Mouse (Mus musculus) c-Kit-positive CD71-positive TER-119-positive erythroid progenitor cells, embryonic 14.5 days (primary cell): ENCODE measurements at regions not wholly inside any gene's neighbourhood (a gene's known extent, or its start where the extent isn't known, plus 50 kb on each side); places are given as distances from the start of the nearest gene placed in this dataset.

Experiments used
- DNase-seq: peaks from one replicate; pipeline ENCODE4 v3.0.0-alpha.2; 2013; ENCODE audit warnings: low spot score

DNA sequence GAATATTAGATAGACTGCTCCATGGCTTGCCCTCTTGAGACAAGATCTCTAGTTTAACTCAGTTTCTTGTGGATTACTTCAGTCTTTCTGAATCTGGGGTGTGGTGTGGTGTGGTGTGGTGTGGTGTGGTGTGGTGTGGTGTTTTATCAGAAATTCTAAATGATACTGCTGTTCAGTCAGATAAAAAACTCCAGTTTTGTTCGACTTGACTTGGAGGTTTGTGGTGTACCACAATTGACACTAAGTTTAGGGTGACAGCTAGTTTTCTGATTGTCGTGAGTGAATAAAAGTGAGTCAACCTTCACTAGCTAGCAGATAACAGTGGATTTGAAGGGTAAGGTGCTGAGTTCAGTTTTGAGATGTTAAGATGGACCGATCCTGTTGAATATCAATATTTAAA, 89.5 kb upstream of the Cdkn2b start:
- DNase-seq = no peak

DNA sequence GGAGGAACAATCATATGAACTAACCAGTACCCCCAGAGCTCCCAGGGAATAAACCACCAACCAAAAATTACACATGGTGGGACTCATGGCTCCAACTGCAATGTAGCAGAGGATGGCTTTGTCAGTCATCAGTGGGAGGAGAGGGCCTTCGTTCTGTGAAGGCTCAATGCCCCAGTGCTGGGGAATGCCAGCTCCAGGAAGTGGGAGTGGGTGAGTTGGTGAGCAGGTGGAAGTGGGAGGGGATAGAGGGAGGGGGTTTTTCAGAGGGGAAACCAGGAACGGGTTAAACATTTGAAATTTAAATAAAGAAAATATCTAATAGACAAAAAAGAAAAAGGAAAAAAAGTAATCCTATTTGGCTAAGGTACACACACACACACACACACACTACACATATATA, 88.4 kb upstream of the Cdkn2b start:
- no peak for DNase-seq

DNA sequence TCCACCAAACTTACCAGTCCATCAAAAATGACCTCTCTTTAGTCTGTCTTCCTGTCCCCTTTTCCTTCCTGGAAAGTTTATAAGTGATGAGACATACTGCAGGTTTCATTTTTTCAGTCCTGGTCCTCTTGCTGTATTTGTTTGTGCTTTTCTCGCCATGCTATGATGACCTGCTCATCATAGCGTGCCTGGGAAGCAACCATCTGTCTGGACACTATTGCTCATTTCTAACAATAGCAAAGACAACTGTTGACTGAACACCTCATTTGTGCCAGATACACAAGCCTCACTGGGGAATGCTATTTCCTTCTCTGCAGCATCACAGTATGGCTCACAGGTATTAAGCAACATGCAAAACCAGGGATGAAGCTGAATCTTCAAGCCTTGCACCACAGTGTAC, 85.2 kb upstream of the Cdkn2b start:
- DNase-seq = no peak

DNA sequence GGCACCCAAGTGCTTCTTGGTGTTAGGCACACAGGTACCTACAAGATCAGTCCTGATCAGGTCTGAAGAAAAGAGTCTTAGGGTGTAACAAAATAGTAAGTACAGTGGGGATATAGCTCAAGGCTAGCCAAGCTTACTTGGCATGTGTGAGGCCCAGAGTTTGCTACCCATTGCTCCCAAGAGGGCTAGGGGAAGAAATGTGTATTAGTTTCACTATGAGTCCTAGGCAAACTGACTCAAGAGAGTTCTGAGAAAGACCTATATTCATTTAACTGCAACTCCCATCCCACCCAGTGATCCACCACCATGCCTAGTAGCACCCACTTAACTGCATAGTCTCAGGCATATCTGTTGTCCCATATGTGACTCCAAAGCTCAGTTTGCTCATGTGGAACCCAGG, 84.5 kb upstream of the Cdkn2b start:
- no peak for DNase-seq

DNA sequence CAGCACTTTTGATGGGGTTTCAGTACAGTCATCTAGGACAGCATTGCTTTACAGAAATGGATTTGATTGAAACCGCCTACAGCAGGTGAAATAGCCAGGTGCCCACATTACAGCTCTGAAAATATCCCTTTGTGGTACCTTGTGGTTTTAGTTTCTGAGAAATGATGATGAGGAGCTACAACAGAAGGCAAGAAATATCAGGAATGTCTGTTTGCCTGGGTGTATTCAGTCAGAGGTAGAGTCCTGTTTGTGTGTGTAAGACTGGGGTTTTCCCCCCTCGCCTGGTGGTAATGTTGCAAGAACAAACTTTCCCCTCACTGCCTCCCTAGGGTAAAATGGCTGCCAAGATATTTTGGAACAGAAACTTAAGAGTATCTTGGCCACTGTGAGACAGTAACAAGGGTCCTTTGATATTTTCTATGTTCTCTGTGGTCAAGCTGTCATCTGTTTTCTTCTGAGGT, 82.4 kb upstream of the Cdkn2b start:
- no peak for DNase-seq

DNA sequence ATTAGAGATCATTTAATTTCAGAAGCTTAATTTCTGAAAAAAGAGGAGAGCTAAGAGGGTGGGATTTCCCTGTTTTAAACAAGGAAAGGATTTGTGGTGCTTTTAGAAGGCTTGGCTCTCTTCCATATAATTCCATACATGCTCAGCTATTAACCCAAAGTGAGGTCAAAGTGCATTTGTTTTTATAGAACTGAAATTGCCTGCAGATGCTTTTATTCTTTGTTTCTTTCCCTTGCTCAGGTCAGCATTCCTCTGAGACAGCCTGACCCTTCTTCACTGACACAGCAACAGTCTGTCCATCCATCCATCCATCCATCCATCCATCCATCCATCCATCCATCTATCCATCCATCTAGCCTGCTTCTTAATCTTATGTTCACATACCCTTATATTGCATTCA, 82.0 kb upstream of the Cdkn2b start:
- no peak for DNase-seq

DNA sequence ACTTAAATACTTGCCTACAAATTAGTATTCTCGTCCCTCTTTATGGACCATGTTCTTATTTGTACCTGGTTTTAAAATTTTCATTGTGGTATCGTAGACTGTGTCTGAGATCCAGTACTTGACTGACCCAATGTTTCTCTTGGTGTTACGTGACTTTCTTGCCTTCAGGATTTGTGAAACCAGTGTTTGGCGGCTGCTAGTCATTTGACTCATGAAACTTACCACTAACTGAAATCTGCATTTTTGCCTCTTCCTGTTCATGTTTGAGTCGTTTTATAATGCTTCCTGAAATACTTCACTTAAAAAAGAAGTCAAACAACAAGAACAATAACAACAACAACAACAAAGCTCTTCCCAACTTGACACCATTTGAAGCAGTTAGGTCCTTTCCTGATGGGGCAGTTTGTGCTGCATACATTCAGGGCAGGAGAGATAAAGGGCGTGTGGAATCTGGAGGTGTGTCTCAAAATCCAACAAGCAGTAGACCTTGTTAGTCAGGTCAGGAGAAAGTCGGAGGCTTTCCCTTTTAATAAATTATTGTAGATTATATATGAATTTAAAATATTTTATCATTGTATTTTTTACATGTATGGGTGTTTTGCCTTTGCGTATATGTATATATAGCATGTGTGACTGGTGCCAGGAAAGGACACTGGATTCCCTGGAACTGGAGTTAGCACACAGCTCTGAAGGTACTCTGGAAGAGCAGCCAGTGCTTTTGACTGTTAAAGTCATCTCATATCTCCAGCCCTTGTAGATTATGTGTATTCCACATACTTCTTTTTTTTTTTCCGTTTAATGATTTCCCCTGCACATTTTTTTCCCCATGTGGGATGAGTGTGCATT, 80.8 kb upstream of the Cdkn2b start:
- DNase-seq = no peak

DNA sequence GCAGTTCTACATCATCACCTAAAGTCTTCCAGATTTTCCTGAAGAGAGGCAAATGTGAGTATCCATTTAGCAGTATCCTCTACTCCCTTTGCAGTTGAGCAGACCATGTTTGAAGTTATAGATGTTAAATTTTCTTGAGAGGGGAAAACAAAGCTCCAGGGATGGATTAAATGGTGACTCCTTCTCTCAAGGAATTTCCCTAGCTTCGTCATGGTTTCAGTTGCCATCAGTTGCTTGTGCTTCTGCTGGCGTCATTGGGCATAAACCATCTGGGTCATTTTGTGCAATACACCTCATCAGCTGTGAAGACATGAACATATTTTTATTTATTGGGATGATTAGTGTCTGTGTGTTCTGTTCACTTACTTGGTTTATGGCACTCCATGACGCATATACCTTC, 72.7 kb upstream of the Cdkn2b start:
- no peak for DNase-seq

DNA sequence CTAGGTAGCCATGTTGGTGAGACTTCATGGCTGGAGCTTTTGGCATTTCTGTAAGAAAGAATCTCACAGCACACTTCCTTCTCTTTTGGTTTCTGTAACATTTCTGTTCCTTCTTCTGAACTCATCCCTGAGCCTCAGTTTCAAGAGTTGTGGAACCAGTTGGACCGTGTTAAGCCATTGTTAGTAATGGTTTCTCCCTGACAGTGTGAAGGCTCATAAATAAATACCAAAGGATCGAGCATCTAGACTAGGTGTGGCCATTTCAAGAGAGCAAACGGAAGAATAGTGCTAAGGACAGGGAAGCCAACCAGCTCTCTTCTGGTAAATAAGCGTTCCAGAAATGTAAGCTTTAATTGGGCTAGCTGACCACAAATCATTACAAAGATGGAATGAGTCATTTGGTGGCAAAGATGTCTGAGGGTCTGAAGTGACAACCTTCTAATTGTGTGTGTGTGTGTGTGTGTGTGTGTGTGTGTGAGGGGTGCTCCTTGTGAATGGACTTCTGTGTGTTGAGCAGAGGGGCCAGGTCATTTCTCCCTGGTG, 71.7 kb upstream of the Cdkn2b start:
- DNase-seq = no peak

DNA sequence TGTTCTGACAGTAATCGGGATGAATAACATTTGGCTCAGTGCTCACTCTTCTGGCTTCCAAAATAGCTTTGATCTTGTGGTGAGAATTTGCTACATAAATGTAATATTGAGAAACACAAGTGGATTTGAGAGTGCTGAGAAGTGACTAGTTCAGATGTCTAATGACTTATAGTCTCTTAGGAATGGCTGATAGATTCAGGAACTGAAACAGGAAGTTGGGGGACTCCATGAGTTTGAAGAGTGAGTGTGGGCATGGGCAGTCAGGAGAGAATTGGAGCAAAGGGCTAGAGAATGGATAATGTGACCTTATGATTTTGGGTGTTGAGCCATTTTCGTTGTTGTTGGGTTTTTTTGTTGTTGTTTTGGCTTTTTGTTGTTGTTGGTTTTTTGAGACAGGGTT, 70.9 kb upstream of the Cdkn2b start:
- no peak for DNase-seq

DNA sequence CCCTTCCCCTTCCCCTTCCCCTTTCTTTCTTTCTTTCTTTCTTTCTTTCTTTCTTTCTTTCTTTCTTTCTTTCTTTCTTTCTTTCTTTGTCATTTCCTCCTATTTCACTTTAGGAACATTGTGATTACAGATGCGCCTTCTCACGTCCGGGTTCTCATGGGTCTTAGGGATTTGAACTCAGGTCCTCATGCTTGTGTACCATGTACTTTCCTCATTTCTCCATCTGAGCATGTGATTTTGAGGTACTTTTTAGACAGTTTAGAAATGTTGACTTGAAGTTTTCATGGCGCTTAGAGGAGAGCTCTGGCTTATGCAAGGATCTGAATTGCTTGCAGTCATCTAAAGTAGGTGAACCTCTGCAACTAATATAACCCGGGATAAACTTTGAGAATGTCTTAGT, 70.2 kb upstream of the Cdkn2b start:
- DNase-seq = no peak

DNA sequence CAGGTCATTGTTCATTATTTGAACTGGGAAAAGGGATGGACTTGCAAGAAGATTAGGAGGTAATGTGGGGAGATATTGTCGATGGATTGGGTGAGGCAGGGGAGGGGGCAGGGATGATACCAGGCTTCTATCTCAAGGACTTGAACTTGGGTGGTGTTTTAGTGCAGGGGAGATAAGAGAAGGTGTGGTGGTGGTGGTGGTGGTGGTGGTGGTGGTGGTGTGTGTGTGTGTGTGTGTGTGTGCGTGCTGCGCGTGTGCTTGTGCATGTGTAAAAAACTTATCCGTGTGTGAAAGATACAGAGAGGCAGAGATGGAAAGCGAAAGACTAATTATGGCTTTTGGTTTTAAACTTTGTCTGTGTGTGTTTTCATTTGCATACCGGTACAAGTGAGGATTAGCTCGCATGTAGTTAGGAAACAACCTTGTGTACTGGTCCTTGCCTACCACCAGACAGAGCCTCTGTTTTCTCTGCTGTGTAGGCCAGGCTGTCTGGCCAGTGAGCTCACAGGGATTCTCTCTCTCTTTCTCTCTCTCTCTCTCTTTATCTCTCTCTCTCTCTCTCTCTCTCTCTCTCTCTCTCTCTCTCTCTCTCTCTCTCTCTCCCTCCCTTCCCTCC, 69.6 kb upstream of the Cdkn2b start:
- DNase-seq = no peak

DNA sequence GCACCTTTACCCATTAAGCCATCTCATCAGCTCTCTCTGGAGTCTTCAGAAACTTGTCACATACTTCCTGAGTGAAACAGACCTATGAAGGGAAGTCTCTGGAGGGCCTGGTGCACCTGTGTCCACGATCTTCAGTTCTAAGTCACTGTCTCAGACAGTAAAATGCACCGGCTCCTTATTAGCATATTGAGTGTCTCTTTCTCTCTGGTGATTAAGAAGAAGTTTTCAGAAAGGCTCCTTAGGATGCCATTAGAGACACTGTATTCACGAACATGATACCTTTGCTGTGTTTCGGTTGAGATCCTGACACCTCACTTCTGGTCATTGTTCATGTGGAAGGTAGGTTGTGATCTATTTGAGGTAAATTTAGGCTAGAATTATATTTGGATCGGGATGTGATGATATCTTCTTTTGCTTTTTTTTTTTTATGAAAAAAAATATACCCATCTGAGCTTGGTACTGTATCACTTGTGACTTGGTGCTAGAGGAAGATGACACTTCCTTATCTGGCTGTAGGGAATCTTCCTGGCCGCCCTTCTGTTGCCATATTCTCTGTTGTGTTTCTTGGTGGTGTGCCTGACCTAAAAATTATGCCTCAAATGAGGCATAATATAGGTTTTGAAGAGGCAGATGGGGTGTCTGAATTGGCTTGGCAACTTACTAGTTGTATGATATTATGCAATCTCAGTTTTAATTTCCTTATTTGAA, 68.9 kb upstream of the Cdkn2b start:
- DNase-seq = no peak

DNA sequence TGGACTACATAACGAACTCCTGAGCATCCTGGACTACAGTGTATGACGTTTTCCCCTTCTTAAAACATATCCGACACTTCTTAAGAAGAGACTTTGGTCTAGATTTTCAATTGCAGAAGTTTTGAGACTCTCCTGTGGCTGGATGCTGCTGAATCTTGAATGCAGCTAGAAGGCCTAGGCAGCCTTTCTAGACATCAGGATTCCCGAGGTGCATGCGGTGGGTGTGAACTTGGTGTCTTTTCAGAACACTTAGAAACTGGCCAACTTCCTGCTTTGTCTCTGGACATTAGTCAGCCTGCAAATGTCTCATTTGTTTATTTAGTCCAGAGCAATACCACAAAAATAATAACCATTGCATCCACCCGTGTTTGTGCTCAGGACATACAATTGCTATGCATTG, 61.8 kb upstream of the Cdkn2b start:
- DNase-seq = no peak

DNA sequence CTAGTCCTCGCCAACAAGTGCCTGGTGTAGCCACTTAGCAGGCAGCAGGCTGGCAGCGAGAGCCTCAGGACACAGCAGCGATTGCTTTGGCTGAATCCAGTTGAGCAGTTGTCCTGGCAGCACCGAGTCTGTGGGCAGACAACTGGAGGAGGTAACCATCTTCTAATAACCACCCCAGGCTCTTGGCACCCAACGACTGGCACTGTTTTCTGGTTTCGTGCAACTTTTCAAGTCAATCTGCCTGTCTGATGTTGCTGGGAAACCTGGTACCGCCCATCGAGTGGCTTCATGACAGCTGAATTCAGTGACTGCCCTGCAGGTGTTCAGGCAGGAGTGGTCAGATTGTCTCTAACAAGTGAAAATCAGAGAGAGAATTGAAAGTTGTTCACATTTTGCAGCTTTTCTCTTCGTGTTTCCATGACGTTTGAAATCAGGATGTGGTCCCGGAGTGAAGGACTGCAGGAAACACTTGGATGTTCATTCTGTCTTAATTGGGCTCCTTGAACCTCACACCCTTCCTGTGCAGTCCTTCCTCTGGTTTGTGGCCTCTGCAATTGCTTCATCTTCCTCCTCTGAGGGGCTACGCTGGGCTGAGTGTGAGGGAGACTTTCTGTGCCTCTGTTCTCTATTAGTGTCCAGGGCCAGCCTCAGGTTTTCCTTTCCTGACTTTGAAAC, 58.1 kb upstream of the Cdkn2b start:
- no peak for DNase-seq

DNA sequence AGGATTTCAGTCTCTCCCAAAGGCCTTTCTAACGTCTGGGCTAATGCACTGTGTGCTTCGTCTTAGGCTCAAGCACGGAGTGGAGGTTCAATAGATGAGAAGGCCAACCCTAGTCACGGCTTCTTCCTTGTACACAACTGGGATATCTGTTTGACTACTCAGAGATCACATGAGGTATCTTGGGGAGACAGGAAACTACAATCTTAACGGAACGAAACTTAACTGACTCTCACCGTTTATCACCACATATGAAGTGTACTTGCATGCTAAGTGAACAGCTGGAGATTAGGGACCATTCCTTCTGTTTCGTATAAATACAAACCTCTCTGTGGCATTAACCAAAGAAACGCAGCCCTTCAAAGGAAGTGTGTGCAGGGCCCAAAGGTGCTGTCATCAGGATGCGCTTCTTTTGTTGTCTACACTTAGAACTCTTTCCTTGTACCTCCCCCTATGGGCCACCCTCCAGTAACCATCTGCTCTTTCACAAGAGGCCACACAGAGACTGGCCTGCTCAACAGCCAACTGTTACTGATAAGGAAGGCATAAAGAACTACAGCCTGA, 55.8 kb upstream of the Cdkn2b start:
- no peak for DNase-seq

DNA sequence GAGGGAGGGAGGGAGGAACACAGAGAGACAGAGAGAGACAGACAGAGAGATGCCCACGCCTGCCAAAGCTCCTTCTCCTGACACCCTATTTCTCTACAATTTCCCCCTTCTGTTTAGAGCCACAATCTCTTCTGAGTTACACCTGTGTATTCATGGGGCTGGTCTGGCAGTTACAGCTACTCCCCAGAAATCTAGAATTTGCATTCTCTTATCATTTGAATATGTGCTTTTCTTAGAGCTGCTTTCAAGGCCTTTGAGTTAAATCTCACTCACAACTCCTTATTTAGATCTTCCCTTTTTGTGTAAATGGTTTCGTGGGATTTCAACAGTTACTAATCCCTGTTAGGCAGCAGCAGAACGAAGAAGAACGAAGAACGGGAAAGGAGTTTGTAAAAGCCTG, 55.0 kb upstream of the Cdkn2b start:
- DNase-seq = no peak

DNA sequence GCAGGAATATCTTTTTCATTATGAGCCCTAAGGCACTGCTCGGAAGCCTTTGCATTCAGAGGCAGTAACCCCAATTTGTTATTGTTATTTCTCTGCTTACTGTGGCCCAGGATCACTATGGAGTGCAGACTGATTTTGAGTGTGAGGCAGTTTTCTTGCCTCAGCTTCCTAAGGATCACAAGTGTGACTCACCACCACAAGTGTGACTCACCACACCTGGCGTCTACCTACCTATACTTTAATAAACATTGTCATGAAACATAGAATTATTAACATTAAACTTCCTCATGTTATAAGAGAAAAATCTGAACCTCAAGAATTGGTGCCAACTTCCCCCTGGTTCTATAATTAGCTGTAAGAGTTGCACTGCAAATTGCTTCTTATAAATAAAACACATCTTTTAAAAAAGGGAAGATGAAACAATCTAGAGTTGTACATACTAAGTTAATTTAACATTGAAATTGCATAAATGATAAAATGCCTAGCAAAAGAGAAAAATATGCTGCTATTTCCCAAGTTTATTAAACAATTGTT, 52.4 kb upstream of the Cdkn2b start:
- DNase-seq = no peak

DNA sequence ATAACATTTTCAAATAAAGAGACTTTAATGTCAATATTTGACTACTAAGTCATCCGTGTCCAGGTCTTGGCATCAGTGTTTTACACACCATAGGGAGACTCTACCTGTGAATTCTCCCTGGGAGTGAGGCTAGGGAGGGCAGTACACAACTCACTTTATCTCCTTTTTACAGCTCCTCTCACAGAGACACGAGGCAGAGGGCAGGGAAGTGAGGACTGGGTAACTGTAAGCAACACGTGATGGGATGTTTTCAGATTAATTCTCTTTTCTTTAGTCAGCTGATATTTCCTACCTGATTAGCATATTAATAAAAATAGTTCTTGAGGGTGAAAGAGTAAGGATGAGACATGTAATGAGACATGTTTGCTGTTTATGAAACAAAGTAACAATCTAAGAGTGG, 51.8 kb upstream of the Cdkn2b start:
- DNase-seq = no peak

DNA sequence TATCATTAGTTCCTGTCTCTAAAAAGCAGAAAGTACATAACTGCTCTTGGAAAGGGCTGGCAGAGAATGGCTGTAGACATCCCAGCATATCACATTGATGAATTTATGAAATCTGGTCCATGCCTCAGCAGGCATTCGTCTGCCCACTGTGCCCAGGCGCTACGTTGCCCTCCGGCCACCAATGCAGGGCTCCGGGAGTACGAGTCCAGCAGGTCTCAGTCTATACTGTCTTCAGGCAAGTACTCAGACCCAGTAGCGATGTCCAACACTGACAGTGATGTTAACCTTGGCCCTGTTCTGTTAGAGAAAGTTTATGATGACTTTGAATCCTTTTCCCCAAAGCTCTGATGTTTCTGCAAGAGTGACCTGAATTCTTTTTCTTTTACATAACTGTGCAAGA, 50.5 kb upstream of the Cdkn2b start:
- no peak for DNase-seq
